Mouse (Mus musculus): Measurements from ENCODE around the gene Gm20388.

DNA sequence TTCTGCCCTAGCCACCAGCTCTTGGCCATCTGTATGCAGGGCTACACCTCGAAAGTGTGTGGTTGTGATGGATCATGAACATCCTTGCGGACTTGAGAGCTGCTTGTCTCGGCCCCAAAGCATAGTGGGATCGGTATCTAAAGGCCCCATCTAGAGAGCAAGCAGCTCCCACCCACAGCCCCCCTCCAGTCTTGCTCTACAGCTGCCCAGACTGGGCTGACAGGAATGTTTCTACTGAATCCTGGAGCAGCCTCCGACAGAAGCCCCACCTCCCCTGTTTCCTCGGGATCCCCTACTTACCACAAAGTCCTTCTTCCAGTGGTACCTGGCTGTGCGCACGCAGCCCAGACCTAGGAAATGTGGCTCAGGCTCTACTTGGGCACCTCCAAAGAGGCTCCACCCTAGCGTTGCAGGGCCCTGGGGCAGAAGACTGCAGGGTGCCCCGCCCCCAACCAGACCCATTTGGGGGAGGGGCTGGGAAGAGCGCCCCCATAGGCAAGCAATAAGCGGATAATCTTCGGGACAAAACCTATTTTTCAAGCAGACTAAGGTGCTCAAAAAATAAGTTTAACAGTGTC lies 3247.3 kb downstream of the Gm20388 start, which contains the start of gene Sult5a1:
- TF ChIP-seq CTCF (IDR thresholded peaks at IDR 0.05; ENCODE audit: borderline replicate concordance, extremely low read depth, insufficient read depth, insufficient read length), result no peak
- TF ChIP-seq POLR2A (IDR thresholded peaks at IDR 0.05; ENCODE audit: borderline replicate concordance, extremely low read depth, insufficient read depth, insufficient read length, poor library complexity, severe bottlenecking), result no peak

Measured in brain, embryonic 14.5 days (tissue).